Mouse (Mus musculus): ENCODE measurements around the gene Enoph1. TPM values are rescaled to one million over a fixed set of nuclear protein-coding genes. Genes with fewer than 3 reads are reported as not detected.

Enoph1 gene
- total RNA-seq, 2 experiments from 2014 or later, result 50.5 to 56.6 TPM

GRCm38 (mm10) chr5:100071541-100071940 lies 31.8 kb downstream of the Enoph1 start:
- no peak for DNase-seq (ENCODE audit: low spot score in 2 of 2)

GRCm38 (mm10) chr5:100072557-100072956 lies 32.8 kb downstream of the Enoph1 start:
- no peak for DNase-seq (ENCODE audit: low spot score in 2 of 2)

- peak; percentile 35 to 42 for DNase-seq (ENCODE audit: low spot score in 2 of 2)
Observed at GRCm38 (mm10) chr5:100074571-100074970, 34.8 kb downstream of the Enoph1 start.

GRCm38 (mm10) chr5:100079040-100079930 lies 39.5 kb downstream of the Enoph1 start:
- peak; percentile 31 to 42 for DNase-seq (ENCODE audit: low spot score in 2 of 2)

GRCm38 (mm10) chr5:100079931-100080275 lies 40.1 kb downstream of the Enoph1 start:
- no peak for DNase-seq (ENCODE audit: low spot score in 2 of 2)

GRCm38 (mm10) chr5:100082006-100082405 lies 42.2 kb downstream of the Enoph1 start:
- DNase-seq (ENCODE audit: low spot score in 2 of 2), result no peak

GRCm38 (mm10) chr5:100083953-100084562 lies 44.3 kb downstream of the Enoph1 start:
- no peak for DNase-seq (ENCODE audit: low spot score in 2 of 2)

- no peak for DNase-seq (ENCODE audit: low spot score in 2 of 2)
Observed at GRCm38 (mm10) chr5:100085097-100085496, 45.3 kb downstream of the Enoph1 start.

GRCm38 (mm10) chr5:100090515-100091262 lies 50.9 kb downstream of the Enoph1 start:
- no peak for DNase-seq (ENCODE audit: low spot score in 2 of 2)

- no peak for DNase-seq (ENCODE audit: low spot score in 2 of 2)
Observed at GRCm38 (mm10) chr5:100091263-100091594, 51.4 kb downstream of the Enoph1 start.

- no peak for DNase-seq (ENCODE audit: low spot score in 2 of 2)
Observed at GRCm38 (mm10) chr5:100091602-100092001, 51.8 kb downstream of the Enoph1 start.

GRCm38 (mm10) chr5:100096955-100097354 lies 57.2 kb downstream of the Enoph1 start:
- DNase-seq (ENCODE audit: low spot score in 2 of 2), result no peak

- DNase-seq (ENCODE audit: low spot score in 2 of 2), result no peak
Observed at GRCm38 (mm10) chr5:100097967-100098366, 58.2 kb downstream of the Enoph1 start.

GRCm38 (mm10) chr5:100102395-100102794 lies 62.6 kb downstream of the Enoph1 start:
- DNase-seq (ENCODE audit: low spot score in 2 of 2), result no peak

GRCm38 (mm10) chr5:100108866-100109265 lies 69.1 kb downstream of the Enoph1 start:
- peak; percentile 49 to 69 for DNase-seq (ENCODE audit: low spot score in 2 of 2)

GRCm38 (mm10) chr5:100109543-100110282 lies 69.9 kb downstream of the Enoph1 start:
- peak in 1 of 2 experiments; percentile 9 for DNase-seq (ENCODE audit: low spot score in 2 of 2)

- no peak for DNase-seq (ENCODE audit: low spot score in 2 of 2)
Observed at GRCm38 (mm10) chr5:100110581-100110980, 70.8 kb downstream of the Enoph1 start.

- no peak for DNase-seq (ENCODE audit: low spot score in 2 of 2)
Observed at GRCm38 (mm10) chr5:100113403-100113802, 73.6 kb downstream of the Enoph1 start.
